Mouse (Mus musculus) cerebellum, adult 8-10 months (tissue): ENCODE measurements around the gene Pnn.

ENCODE experiments used
- DNase-seq: peaks from one replicate; pipeline ENCODE4 v3.0.0; 2022

The Pnn gene

DNA sequence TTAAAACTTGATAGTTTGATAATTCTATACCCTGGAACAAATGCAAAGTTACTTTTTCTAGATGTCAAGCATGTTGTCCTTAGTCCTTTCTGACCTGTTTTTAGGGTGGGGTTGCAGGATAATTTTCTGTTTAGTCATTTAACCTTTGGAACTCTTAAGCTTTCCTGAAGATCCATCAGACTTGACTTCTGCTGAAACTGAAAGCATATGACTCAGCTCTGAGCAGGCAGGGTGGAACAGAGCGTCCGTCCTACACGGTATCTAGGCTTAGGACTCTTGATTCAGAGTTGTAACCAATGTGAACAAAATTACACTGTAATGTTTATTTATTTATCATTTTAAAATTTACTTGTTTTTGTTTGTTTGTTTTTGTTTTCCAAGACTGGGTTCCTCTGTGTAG, 11.2 kb downstream of the Pnn start:
- no peak for DNase-seq

DNA sequence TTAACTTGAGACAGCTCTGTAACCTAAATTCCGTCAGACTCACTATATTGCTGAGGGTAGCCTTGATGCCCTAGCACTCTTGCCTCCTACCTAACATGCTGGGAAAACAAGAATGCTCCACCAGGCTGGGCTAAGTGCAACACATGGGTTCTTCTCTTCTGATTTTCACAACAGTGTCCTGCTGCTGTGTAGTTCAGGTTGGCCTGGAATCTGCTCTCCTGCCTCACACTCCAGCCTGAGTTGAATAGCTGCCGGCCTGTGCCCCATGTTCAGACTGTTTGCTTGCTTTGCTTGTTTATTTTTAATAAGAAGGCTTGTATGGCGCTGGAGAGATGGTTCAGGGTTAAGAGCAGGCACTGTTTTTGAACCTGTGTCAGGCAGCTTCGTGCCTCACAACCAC, 13.8 kb downstream of the Pnn start:
- no peak for DNase-seq

DNA sequence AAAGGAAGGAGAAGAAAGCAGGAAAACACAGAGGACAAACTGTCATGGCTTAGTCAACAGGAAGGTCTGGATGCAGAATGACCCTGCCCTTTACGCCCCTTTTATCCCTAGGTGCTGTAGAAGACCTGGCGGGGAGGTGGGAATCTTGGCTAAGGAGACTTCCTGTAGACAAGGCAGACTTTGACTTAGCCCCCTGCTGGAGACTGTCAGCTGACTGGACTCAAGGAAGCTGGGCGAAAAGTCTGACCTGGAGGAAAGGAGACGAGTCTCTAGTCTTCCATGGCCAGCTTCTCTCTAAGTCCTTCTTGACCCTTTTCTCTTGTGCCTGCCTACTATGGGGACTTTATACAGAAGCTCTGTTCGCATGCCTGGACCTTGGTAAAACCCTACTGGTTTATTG, 17.8 kb downstream of the Pnn start:
- no peak for DNase-seq

GRCm38 (mm10) chr12:59086171-59086570, 19.5 kb downstream of the Pnn start:
- no peak for DNase-seq

GRCm38 (mm10) chr12:59093543-59093942, 26.9 kb downstream of the Pnn start:
- no peak for DNase-seq

GRCm38 (mm10) chr12:59095104-59096025, 28.7 kb downstream of the Pnn start, which contains the start of gene Mia2:
Mia2 (plus strand) TSS chr12:59095799.
- DNase-seq: no peak

DNA sequence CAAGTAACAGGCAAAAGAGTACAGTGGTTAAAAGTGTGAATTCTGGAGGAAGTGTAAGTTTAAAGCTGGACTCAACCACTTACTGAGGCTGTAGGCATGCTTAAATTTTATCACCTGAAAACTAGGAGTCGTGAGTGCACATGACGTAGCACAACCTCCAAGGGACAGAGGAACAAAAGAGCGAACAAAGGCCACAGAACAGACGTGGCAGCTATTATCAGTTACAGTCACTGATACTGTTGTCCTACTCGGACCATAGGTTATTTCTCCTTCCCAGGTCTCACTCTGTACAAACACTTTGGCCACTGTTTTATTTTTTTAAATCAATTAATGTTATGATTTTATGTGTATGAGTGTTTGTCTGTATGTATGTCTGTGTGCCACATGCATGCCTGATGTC, 38.1 kb downstream of the Pnn start:
- no peak for DNase-seq

- DNase-seq: no peak
Observed at GRCm38 (mm10) chr12:59105914-59106313, 39.2 kb downstream of the Pnn start.

DNA sequence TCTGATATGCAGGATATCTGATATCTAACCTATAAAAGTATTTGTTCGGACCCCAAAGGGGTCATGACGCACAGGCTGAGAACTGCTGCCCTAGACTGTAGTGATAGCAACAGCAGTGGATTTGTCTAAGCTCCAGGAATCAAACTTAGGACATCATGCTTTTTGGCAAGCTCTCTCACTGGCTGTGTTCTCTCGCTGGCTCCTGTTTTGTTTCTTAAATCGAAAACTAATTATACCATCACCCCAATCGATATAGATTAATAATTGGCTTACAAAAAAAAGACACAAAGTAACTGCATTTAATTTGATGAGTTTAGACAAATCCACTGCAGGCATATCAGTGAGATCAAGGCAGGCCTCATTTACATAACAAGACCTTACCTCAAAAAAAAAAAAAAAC, 39.8 kb downstream of the Pnn start:
- DNase-seq: no peak

DNA sequence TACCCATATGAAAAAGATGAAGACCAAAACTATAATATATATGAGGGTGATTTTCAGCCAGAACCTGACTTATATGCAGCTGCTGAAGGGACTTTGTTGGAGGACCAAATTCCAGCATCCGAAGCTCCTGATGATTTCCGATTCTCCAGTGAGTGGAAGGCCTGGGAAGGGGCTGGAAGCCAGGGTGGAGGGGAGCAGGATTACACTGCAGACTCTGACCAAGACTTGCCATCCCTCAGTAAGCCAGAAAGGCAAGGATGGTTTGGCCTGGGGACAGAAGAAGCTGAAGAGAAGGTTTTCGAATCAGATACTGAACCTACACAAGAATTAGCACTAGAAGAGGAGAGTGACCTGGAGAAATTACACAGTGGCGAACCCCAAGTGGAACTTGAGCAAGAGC, 41.2 kb downstream of the Pnn start:
- no peak for DNase-seq

GRCm38 (mm10) chr12:59117184-59117583, 50.5 kb downstream of the Pnn start:
- no peak for DNase-seq
